Mouse (Mus musculus) liver, embryonic 14.5 days (tissue): ENCODE measurements around the gene Sall1.

Experiments
- CTCF ChIP-seq: IDR thresholded peaks from 2 replicates; pipeline ENCODE4 v1.5.1; 2016; ENCODE audit warnings: antibody characterized with exemption, low read depth, control low read depth
- EP300 ChIP-seq: IDR thresholded peaks from 2 replicates; pipeline ENCODE4 v1.6.1; 2016; ENCODE audit warnings: antibody characterized with exemption, low read depth

DNA sequence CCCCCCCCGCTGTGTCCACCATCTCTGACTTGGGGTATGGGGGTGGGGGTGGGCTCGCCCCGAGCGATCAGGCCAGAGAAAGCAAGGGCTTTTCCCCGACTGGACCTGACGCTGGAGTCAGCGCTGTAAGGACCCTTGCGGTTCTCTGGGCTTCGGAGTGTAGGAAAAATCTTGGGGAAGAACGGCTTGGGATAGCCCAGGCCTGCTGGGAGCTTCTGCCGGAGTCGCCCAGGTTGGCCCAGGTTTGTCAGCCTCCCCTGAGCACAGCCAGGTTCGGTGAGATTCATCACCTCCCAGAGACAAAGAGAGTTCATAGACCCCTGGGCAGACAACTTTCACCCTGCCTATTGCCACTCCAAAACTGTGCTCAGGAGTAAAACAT is 17.8 kb downstream of the Sall1 start:
- TF ChIP-seq CTCF (no peak), EP300 (no peak)
